Mouse (Mus musculus) forebrain, embryonic 11.5 days (tissue): ENCODE data around the gene Il17re. TPM values are rescaled to one million over a fixed set of nuclear protein-coding genes. Genes with fewer than 3 reads are reported as not detected.

Experiments used
- ATAC-seq: fragments of 200-750 bp; cut with Nextera tagmentation; replicated peaks from 2 replicates; pipeline ENCODE4 v1.8.0; 2017; ENCODE audit warnings: moderate TSS enrichment; ENCODE audit not compliant: low FRiP score
- DNase-seq: peaks from one replicate; pipeline ENCODE4 v3.0.0-alpha.2; 2017; ENCODE audit warnings: low spot score
- H3K27ac ChIP-seq: fragments of 300-500 bp; sonication (generic); 2 replicates; pipeline ENCODE4 v1.5.1; 2014; ENCODE audit warnings: low read depth, low read length
- H3K27me3 ChIP-seq: fragments of 300-500 bp; sonication (generic); 2 replicates; pipeline ENCODE4 v1.6.1; 2014; ENCODE audit warnings: mild to moderate bottlenecking, low read length, mixed read lengths; ENCODE audit not compliant: control insufficient read depth, insufficient read depth
- H3K36me3 ChIP-seq: fragments of 300-500 bp; sonication (generic); 2 replicates; pipeline ENCODE4 v1.6.1; 2014; ENCODE audit warnings: mild to moderate bottlenecking, low read length, moderate library complexity, mixed read lengths; ENCODE audit not compliant: control insufficient read depth, insufficient read depth
- H3K4me1 ChIP-seq: fragments of 300-500 bp; sonication (generic); replicated peaks from 2 replicates; pipeline ENCODE4 v1.6.1; 2014; ENCODE audit warnings: low read length, mixed read lengths; ENCODE audit not compliant: control insufficient read depth, insufficient read depth
- H3K4me2 ChIP-seq: fragments of 300-500 bp; sonication (generic); 2 replicates; pipeline ENCODE4 v1.6.1; 2014; ENCODE audit warnings: low read depth, mild to moderate bottlenecking, low read length, moderate library complexity, mixed read lengths; ENCODE audit not compliant: severe bottlenecking
- H3K4me3 ChIP-seq: fragments of 300-500 bp; sonication (generic); 2 replicates; pipeline ENCODE4 v1.5.1; 2014; ENCODE audit warnings: low read depth, low read length
- H3K9ac ChIP-seq: fragments of 300-500 bp; sonication (generic); 2 replicates; pipeline ENCODE4 v1.6.1; 2014; ENCODE audit warnings: low read length
- H3K9me3 ChIP-seq: fragments of 300-500 bp; sonication (generic); 2 replicates; pipeline ENCODE4 v1.6.1; 2016; ENCODE audit warnings: low read length, mixed read lengths; ENCODE audit not compliant: control insufficient read depth
- WGBS: fragments of 180-500 bp; shearing (Covaris S2); extraction: QIAGEN DNeasy Blood & Tissue Kit; methylation state at CpG from one replicate; pipeline ENCODE4 v1.1.7; 2014; 5-methylcytosine and 5-hydroxymethylcytosine counted together
- polyA plus RNA-seq: library from polyadenylated mRNA; unstranded; fragments of >200 nt; fragmentation: Nextera tagmentation; extraction: Ambion mirVana; gene quantifications from 2 replicates; pipeline ENCODE4 v1.2.1, GENCODE M21; 2014

The Il17re gene
- polyA plus RNA-seq, 1 experiment from 2014 or later, result 1.0 TPM

- Histone ChIP-seq H3K36me3 (no peaks in the 10 kb centered on the region), H3K27me3 (peaks cover 3% of the 10 kb centered on the region; the same call in 1 of the 2 replicates), H3K27ac (no peak within 1 kb of the TSS), H3K4me1 (no peaks in the 10 kb centered on the region; the same call in 1 of the 2 replicates), H3K4me2 (peak within 1 kb of the TSS; percentile 65), H3K4me3 (peak within 1 kb of the TSS; percentile 49), H3K9ac (peak within 1 kb of the TSS; percentile 69), H3K9me3 (no peaks in the 10 kb centered on the region)
- peak; percentile 79 for DNase-seq
- peak; percentile 71 for ATAC-seq
- WGBS, result 2% methylated on average over 32 of the region's 32 CpGs
These were observed 43.3 kb downstream of the Il17re start, which contains the start of gene Prrt3 for GRCm38 (mm10) chr6:113501388-113502084. Gene Prrt3 (minus strand): TSS chr6:113501931.

- Histone ChIP-seq H3K36me3 (no peaks in the 10 kb centered on the region), H3K9me3 (no peaks in the 10 kb centered on the region), H3K27ac (no peak overlapping the region), H3K4me3 (no peak overlapping the region), H3K9ac (no peak overlapping the region), H3K4me2 (no peak overlapping the region), H3K27me3 (peaks cover 3% of the 10 kb centered on the region; the same call in 1 of the 2 replicates), H3K4me1 (no peaks in the 10 kb centered on the region; the same call in 1 of the 2 replicates)
- ATAC-seq, result no peak
- no peak for DNase-seq
- WGBS, result 44% methylated on average over 2 of the region's 2 CpGs
These were observed 44.5 kb downstream of the Il17re start for GRCm38 (mm10) chr6:113502801-113503200.

- 91% methylated on average over 1 of the region's 1 CpGs for WGBS
- Histone ChIP-seq H3K9me3 (no peaks in the 10 kb centered on the region), H3K4me3 (no peak overlapping the region), H3K9ac (no peak overlapping the region), H3K27me3 (peaks cover 3% of the 10 kb centered on the region; the same call in 1 of the 2 replicates), H3K36me3 (no peaks in the 10 kb centered on the region), H3K27ac (no peak overlapping the region), H3K4me2 (no peak overlapping the region), H3K4me1 (no peaks in the 10 kb centered on the region; the same call in 1 of the 2 replicates)
- DNase-seq (no peak), ATAC-seq (no peak)
These were observed 47.4 kb downstream of the Il17re start for GRCm38 (mm10) chr6:113505689-113506088.

- Histone ChIP-seq H3K4me2 (no peak overlapping the region), H3K9me3 (no peaks in the 10 kb centered on the region), H3K9ac (no peak overlapping the region), H3K27me3 (no peaks in the 10 kb centered on the region), H3K36me3 (no peaks in the 10 kb centered on the region), H3K4me1 (no peaks in the 10 kb centered on the region), H3K27ac (no peak overlapping the region), H3K4me3 (no peak overlapping the region)
- ATAC-seq (no peak), DNase-seq (no peak)
These were observed 48.8 kb downstream of the Il17re start for GRCm38 (mm10) chr6:113507130-113507529.

- no peaks in the 10 kb centered on the region for H3K9me3 ChIP-seq
- WGBS, result 66% methylated on average over 7 of the region's 7 CpGs
- DNase-seq (no peak), ATAC-seq (no peak)
- H3K27me3 ChIP-seq, result no peaks in the 10 kb centered on the region
- H3K9ac ChIP-seq, result no peak overlapping the region
- no peak overlapping the region for H3K27ac ChIP-seq
- no peaks in the 10 kb centered on the region for H3K36me3 ChIP-seq
- H3K4me2 ChIP-seq, result no peak overlapping the region
- H3K4me1 ChIP-seq, result no peaks in the 10 kb centered on the region
- no peak overlapping the region for H3K4me3 ChIP-seq
These were observed 50.1 kb downstream of the Il17re start for GRCm38 (mm10) chr6:113508272-113508946.

GRCm38 (mm10) chr6:113508947-113509280, 50.6 kb downstream of the Il17re start:
- H3K9me3 ChIP-seq, result no peaks in the 10 kb centered on the region
- H3K27me3 ChIP-seq, result no peaks in the 10 kb centered on the region
- no peaks in the 10 kb centered on the region; the same call in 1 of the 2 replicates for H3K36me3 ChIP-seq
- ATAC-seq (no peak), DNase-seq (no peak)
- H3K27ac ChIP-seq, result no peak overlapping the region
- H3K4me2 ChIP-seq, result no peak overlapping the region
- no peak overlapping the region for H3K4me3 ChIP-seq
- H3K9ac ChIP-seq, result no peak overlapping the region
- 52% methylated on average over 5 of the region's 5 CpGs for WGBS
- H3K4me1 ChIP-seq, result no peaks in the 10 kb centered on the region

- H3K4me2 ChIP-seq, result no peak overlapping the region
- peaks cover 15% of the 10 kb centered on the region; the same call in 1 of the 2 replicates for H3K36me3 ChIP-seq
These were observed 55.7 kb downstream of the Il17re start for GRCm38 (mm10) chr6:113513944-113514343.

GRCm38 (mm10) chr6:113514600-113514999, 56.3 kb downstream of the Il17re start:
- DNase-seq, result no peak
- no peak for ATAC-seq
- Histone ChIP-seq H3K4me3 (no peak overlapping the region), H3K4me2 (no peak overlapping the region), H3K27ac (no peak overlapping the region), H3K36me3 (peaks cover 15% of the 10 kb centered on the region; the same call in 1 of the 2 replicates), H3K9ac (no peak overlapping the region), H3K4me1 (no peaks in the 10 kb centered on the region), H3K27me3 (no peaks in the 10 kb centered on the region), H3K9me3 (no peaks in the 10 kb centered on the region)
- WGBS, result 98% methylated on average over 3 of the region's 3 CpGs

More at GRCm38 (mm10) chr6:113513944-113514343, 55.7 kb downstream of the Il17re start:
- Histone ChIP-seq H3K4me1 (no peaks in the 10 kb centered on the region), H3K27ac (no peak overlapping the region), H3K27me3 (no peaks in the 10 kb centered on the region), H3K4me3 (no peak overlapping the region), H3K9me3 (no peaks in the 10 kb centered on the region), H3K9ac (no peak overlapping the region)
- DNase-seq (no peak), ATAC-seq (no peak)
- 98% methylated on average over 6 of the region's 6 CpGs for WGBS
